Mouse (Mus musculus) cortical plate, adult 2 months (tissue): ENCODE results near the gene Gpr153. TPM values are rescaled to one million over a fixed set of nuclear protein-coding genes. Genes with fewer than 3 reads are reported as not detected.

Source experiments
- H3K27ac ChIP-seq: fragments of 200-500 bp; 2 replicates; pipeline ENCODE4 v1.5.1; 2012; ENCODE audit warnings: low read length, control low read depth, inconsistent platforms; ENCODE audit not compliant: insufficient read depth
- H3K4me1 ChIP-seq: fragments of 200-500 bp; 2 replicates; pipeline ENCODE4 v1.6.1; 2011; ENCODE audit warnings: low read length; ENCODE audit not compliant: control insufficient read depth, insufficient read depth
- H3K4me3 ChIP-seq: fragments of 200-500 bp; 2 replicates; pipeline ENCODE4 v1.5.1; 2011; ENCODE audit warnings: mild to moderate bottlenecking, low read length, control low read depth; ENCODE audit not compliant: insufficient read depth
- CTCF ChIP-seq: fragments of 200-500 bp; IDR thresholded peaks from 2 replicates; pipeline ENCODE4 v1.5.1; 2011; ENCODE audit warnings: mild to moderate bottlenecking, control low read depth, low read length; ENCODE audit not compliant: insufficient read depth; ENCODE audit errors: extremely low read depth
- POLR2A ChIP-seq: fragments of 200-500 bp; IDR thresholded peaks from 2 replicates; pipeline ENCODE4 v1.6.1; 2011; ENCODE audit warnings: mild to moderate bottlenecking, low read length, control low read depth; ENCODE audit not compliant: insufficient read depth; ENCODE audit errors: extremely low read depth
- polyA plus RNA-seq: library from polyadenylated mRNA; depleted of rRNA; stranded (reverse); fragments of >200 nt; gene quantifications from 2 replicates; pipeline ENCODE4 v1.2.3, GENCODE M21; 2012

The Gpr153 gene
- polyA plus RNA-seq, 1 experiment = 25.9 TPM

GRCm38 (mm10) chr4:152244545-152245522 is 29.2 kb upstream of the Gpr153 start:
- TF ChIP-seq CTCF (no peak), POLR2A (no peak)
- Histone ChIP-seq H3K4me3 (no peak overlapping the region), H3K27ac (peak overlapping the region; percentile 37), H3K4me1 (peaks cover 23% of the 10 kb centered on the region)

DNA sequence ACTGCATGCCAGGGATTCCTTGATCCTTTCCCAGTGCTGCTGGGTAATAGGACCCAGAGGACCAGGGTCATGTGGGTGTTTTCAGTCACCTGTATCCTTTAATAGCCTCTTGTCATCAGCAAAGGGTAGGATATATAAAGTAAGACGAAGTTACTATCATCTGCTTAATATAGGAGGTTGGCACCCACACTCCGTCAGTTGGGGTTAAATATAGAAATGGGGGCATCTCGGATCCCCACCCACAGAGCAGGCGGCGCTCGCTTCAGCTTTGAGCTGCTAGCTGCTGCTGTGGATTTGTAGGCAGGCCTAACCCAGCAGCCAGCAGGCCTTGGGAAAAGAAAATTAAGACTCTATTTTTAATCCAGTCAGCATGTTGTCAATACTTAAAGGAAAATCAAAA is 28.0 kb upstream of the Gpr153 start:
- 0 out of 2 replicates have a peak overlapping the region, but pooled peaks have one; percentile 27 for H3K27ac ChIP-seq
- TF ChIP-seq CTCF = no peak
- TF ChIP-seq POLR2A = no peak
- no peak overlapping the region for H3K4me3 ChIP-seq
- H3K4me1 ChIP-seq = peaks cover 23% of the 10 kb centered on the region

- Histone ChIP-seq H3K4me3 (no peak overlapping the region), H3K4me1 (peaks cover 23% of the 10 kb centered on the region), H3K27ac (peak overlapping the region; percentile 27; the same call in 1 of the 2 replicates)
- TF ChIP-seq CTCF = no peak
- TF ChIP-seq POLR2A = no peak
Measured at GRCm38 (mm10) chr4:152247195-152247594, 26.8 kb upstream of the Gpr153 start.

DNA sequence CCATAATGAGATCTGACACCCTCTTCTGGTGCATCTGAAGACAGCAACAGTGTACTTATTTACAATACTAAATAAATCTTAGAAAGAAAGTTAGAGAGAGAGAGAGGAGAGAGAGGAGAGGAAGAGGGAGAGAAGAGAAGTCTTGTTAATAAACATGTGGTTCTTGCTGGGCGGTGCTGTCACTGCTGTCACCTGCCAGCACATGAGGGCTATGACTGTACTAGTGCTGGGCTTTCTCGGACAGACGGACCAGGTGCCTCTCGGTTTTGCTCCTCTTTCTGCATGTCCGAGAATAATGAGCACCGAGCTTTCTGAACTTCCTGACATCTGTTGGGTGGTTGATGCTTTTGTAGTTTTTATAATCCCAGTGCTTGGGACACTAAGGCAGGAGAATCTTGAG is 23.4 kb upstream of the Gpr153 start:
- H3K27ac ChIP-seq = no peak overlapping the region
- no peak for TF ChIP-seq POLR2A
- no peak for TF ChIP-seq CTCF
- H3K4me1 ChIP-seq = peaks cover 9% of the 10 kb centered on the region
- no peak overlapping the region for H3K4me3 ChIP-seq

GRCm38 (mm10) chr4:152253183-152253759 is 20.8 kb upstream of the Gpr153 start:
- TF ChIP-seq POLR2A = no peak
- no peak for TF ChIP-seq CTCF
- H3K27ac ChIP-seq = no peak overlapping the region
- H3K4me3 ChIP-seq = no peak overlapping the region
- peaks cover 8% of the 10 kb centered on the region for H3K4me1 ChIP-seq

- TF ChIP-seq CTCF = no peak
- Histone ChIP-seq H3K4me1 (peaks cover 8% of the 10 kb centered on the region), H3K27ac (no peak overlapping the region), H3K4me3 (no peak overlapping the region)
Measured at GRCm38 (mm10) chr4:152257070-152257469, 17.0 kb upstream of the Gpr153 start.

DNA sequence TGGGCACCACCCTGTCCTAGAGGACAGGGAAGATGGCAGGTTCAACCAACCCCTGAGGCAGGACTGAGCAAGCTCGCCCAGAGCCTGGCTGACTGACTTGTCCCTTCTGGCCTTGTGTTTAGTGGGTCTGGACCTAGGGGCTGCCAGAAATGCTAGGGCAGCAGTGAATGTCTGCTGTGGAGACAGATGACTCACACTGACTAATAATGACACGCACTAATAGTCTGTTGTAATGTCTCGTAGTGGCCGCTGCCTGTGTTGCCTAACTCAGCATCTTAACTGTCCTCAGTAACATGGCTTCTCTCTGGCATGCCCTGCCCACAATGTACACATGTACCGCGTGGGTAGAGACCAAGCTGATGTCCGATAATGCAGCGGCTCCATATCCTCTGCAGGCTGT is 13.6 kb upstream of the Gpr153 start:
- TF ChIP-seq POLR2A (no peak), CTCF (no peak)
- H3K4me1 ChIP-seq = peaks cover 10% of the 10 kb centered on the region
- no peak overlapping the region for H3K4me3 ChIP-seq
- no peak overlapping the region for H3K27ac ChIP-seq

DNA sequence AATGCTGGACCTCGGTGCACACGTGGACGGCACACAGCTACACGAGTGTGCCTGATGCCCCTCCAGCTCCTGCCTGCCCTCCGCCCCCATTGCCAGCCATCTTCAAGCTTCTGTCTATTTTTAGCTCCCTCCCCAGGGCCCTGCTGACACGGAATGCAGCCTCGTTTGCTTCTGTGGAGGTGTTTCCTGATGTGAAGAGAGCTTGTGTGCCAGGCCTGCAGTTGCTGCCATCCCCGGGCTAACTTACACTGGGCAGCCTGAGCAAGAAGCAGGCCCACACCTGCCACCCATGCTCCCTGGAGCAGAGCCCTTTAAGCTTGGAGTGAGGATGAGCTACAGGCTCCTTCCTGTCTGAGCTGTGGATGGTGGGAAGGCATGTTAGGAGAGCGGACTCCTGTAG is 11.8 kb upstream of the Gpr153 start:
- H3K4me1 ChIP-seq = peaks cover 4% of the 10 kb centered on the region; the same call in 1 of the 2 replicates
- TF ChIP-seq CTCF = no peak
- TF ChIP-seq POLR2A = no peak
- H3K27ac ChIP-seq = no peak overlapping the region

GRCm38 (mm10) chr4:152263089-152263488 is 10.9 kb upstream of the Gpr153 start:
- no peak overlapping the region for H3K27ac ChIP-seq
- peaks cover 4% of the 10 kb centered on the region; the same call in 1 of the 2 replicates for H3K4me1 ChIP-seq
- no peak overlapping the region for H3K4me3 ChIP-seq
- TF ChIP-seq CTCF (no peak), POLR2A (no peak)

More for the DNA sequence above, 11.8 kb upstream of the Gpr153 start:
- H3K4me3 ChIP-seq = no peak overlapping the region
